Mouse (Mus musculus): ENCODE data around the gene Tmc8.
A peak's percentile ranks its signal among the peaks of the same experiment; 100 is the strongest.
"Not testable (repeated sequence)": the region's sequence is repeated elsewhere in the genome, so short reads cannot be mapped to it uniquely, and the experiment has no call there.

The Tmc8 gene

GRCm38 (mm10) chr11:117780582-117781111 lies 1.2 kb upstream of the Tmc8 start:
- Histone ChIP-seq H3K27me3 (ENCODE audit: control insufficient read depth, insufficient read depth, low read length, poor library complexity, severe bottlenecking) (no peaks in the 10 kb centered on the region), H3K36me3 (ENCODE audit: control insufficient read depth, insufficient read depth, low read length, poor library complexity, severe bottlenecking) (peaks cover 11% of the 10 kb centered on the region; the same call in 1 of the 2 replicates)
- DNase-seq (ENCODE audit: low read depth, low spot score), result peak; percentile 97

GRCm38 (mm10) chr11:117781199-117781821 lies 566 bp upstream of the Tmc8 start:
- Histone ChIP-seq H3K36me3 (ENCODE audit: control insufficient read depth, insufficient read depth, low read length, poor library complexity, severe bottlenecking) (peaks cover 11% of the 10 kb centered on the region; the same call in 1 of the 2 replicates), H3K27me3 (ENCODE audit: control insufficient read depth, insufficient read depth, low read length, poor library complexity, severe bottlenecking) (no peaks in the 10 kb centered on the region)
- DNase-seq (ENCODE audit: low read depth, low spot score), result peak; percentile 70

GRCm38 (mm10) chr11:117782705-117783034 lies 794 bp downstream of the Tmc8 start:
- peaks cover 18% of the 10 kb centered on the region for H3K36me3 ChIP-seq (ENCODE audit: control insufficient read depth, insufficient read depth, low read length, poor library complexity, severe bottlenecking)
- DNase-seq (ENCODE audit: low read depth, low spot score), result no peak

GRCm38 (mm10) chr11:117783089-117783488 lies 1.2 kb downstream of the Tmc8 start:
- Histone ChIP-seq H3K36me3 (ENCODE audit: control insufficient read depth, insufficient read depth, low read length, poor library complexity, severe bottlenecking) (peaks cover 15% of the 10 kb centered on the region), H3K27me3 (ENCODE audit: control insufficient read depth, insufficient read depth, low read length, poor library complexity, severe bottlenecking) (no peaks in the 10 kb centered on the region)
- peak; percentile 85 for DNase-seq (ENCODE audit: low read depth, low spot score)

More at GRCm38 (mm10) chr11:117782705-117783034, 794 bp downstream of the Tmc8 start:
- H3K27me3 ChIP-seq (ENCODE audit: control insufficient read depth, insufficient read depth, low read length, poor library complexity, severe bottlenecking), result no peaks in the 10 kb centered on the region

- peak; percentile 41 for DNase-seq (ENCODE audit: low read depth, low spot score)
- H3K36me3 ChIP-seq (ENCODE audit: control insufficient read depth, insufficient read depth, low read length, poor library complexity, severe bottlenecking), result peaks cover 16% of the 10 kb centered on the region
- no peaks in the 10 kb centered on the region for H3K27me3 ChIP-seq (ENCODE audit: control insufficient read depth, insufficient read depth, low read length, poor library complexity, severe bottlenecking)
These were observed 1.9 kb downstream of the Tmc8 start for GRCm38 (mm10) chr11:117783683-117784309.

- DNase-seq (ENCODE audit: low read depth, low spot score), result peak; percentile 88
- Histone ChIP-seq H3K36me3 (ENCODE audit: control insufficient read depth, insufficient read depth, low read length, poor library complexity, severe bottlenecking) (peaks cover 18% of the 10 kb centered on the region), H3K27me3 (ENCODE audit: control insufficient read depth, insufficient read depth, low read length, poor library complexity, severe bottlenecking) (no peaks in the 10 kb centered on the region)
These were observed 4.4 kb downstream of the Tmc8 start for GRCm38 (mm10) chr11:117786294-117786693.

- H3K27me3 ChIP-seq (ENCODE audit: control insufficient read depth, insufficient read depth, low read length, poor library complexity, severe bottlenecking); DNase-seq (ENCODE audit: low read depth, low spot score): not testable (repeated sequence)
- H3K36me3 ChIP-seq (ENCODE audit: control insufficient read depth, insufficient read depth, low read length, poor library complexity, severe bottlenecking), result peaks cover 20% of the 10 kb centered on the region
These were observed 6.6 kb downstream of the Tmc8 start for GRCm38 (mm10) chr11:117788481-117788880.

GRCm38 (mm10) chr11:117790286-117790685 lies 8.4 kb downstream of the Tmc8 start:
- Histone ChIP-seq H3K27me3 (ENCODE audit: control insufficient read depth, insufficient read depth, low read length, poor library complexity, severe bottlenecking) (no peaks in the 10 kb centered on the region), H3K36me3 (ENCODE audit: control insufficient read depth, insufficient read depth, low read length, poor library complexity, severe bottlenecking) (peaks cover 16% of the 10 kb centered on the region)
- peak; percentile 83 for DNase-seq (ENCODE audit: low read depth, low spot score)

GRCm38 (mm10) chr11:117790703-117791440 lies 9.0 kb downstream of the Tmc8 start:
- DNase-seq (ENCODE audit: low read depth, low spot score), result peak; percentile 73
- Histone ChIP-seq H3K27me3 (ENCODE audit: control insufficient read depth, insufficient read depth, low read length, poor library complexity, severe bottlenecking) (no peaks in the 10 kb centered on the region), H3K36me3 (ENCODE audit: control insufficient read depth, insufficient read depth, low read length, poor library complexity, severe bottlenecking) (peaks cover 14% of the 10 kb centered on the region)

GRCm38 (mm10) chr11:117791441-117791761 lies 9.5 kb downstream of the Tmc8 start:
- Histone ChIP-seq H3K27me3 (ENCODE audit: control insufficient read depth, insufficient read depth, low read length, poor library complexity, severe bottlenecking) (no peaks in the 10 kb centered on the region), H3K36me3 (ENCODE audit: control insufficient read depth, insufficient read depth, low read length, poor library complexity, severe bottlenecking) (peaks cover 14% of the 10 kb centered on the region)
- DNase-seq (ENCODE audit: low read depth, low spot score), result no peak

GRCm38 (mm10) chr11:117792281-117792888 lies 10.5 kb downstream of the Tmc8 start:
- DNase-seq (ENCODE audit: low read depth, low spot score), result peak; percentile 87
- H3K36me3 ChIP-seq (ENCODE audit: control insufficient read depth, insufficient read depth, low read length, poor library complexity, severe bottlenecking), result peaks cover 5% of the 10 kb centered on the region
- no peaks in the 10 kb centered on the region for H3K27me3 ChIP-seq (ENCODE audit: control insufficient read depth, insufficient read depth, low read length, poor library complexity, severe bottlenecking)

GRCm38 (mm10) chr11:117794035-117794551 lies 12.2 kb downstream of the Tmc8 start:
- no peaks in the 10 kb centered on the region for H3K27me3 ChIP-seq (ENCODE audit: control insufficient read depth, insufficient read depth, low read length, poor library complexity, severe bottlenecking)
- peaks cover 2% of the 10 kb centered on the region; the same call in 1 of the 2 replicates for H3K36me3 ChIP-seq (ENCODE audit: control insufficient read depth, insufficient read depth, low read length, poor library complexity, severe bottlenecking)
- no peak for DNase-seq (ENCODE audit: low read depth, low spot score)

GRCm38 (mm10) chr11:117796954-117797353 lies 15.1 kb downstream of the Tmc8 start:
- H3K27me3 ChIP-seq (ENCODE audit: control insufficient read depth, insufficient read depth, low read length, poor library complexity, severe bottlenecking), result no peaks in the 10 kb centered on the region
- DNase-seq (ENCODE audit: low read depth, low spot score), result no peak
- no peaks in the 10 kb centered on the region for H3K36me3 ChIP-seq (ENCODE audit: control insufficient read depth, insufficient read depth, low read length, poor library complexity, severe bottlenecking)

- Histone ChIP-seq H3K36me3 (ENCODE audit: control insufficient read depth, insufficient read depth, low read length, poor library complexity, severe bottlenecking) (no peaks in the 10 kb centered on the region), H3K27me3 (ENCODE audit: control insufficient read depth, insufficient read depth, low read length, poor library complexity, severe bottlenecking) (no peaks in the 10 kb centered on the region)
- DNase-seq (ENCODE audit: low read depth, low spot score), result no peak
These were observed 15.8 kb downstream of the Tmc8 start, which contains the start of gene 6030468B19Rik for GRCm38 (mm10) chr11:117797511-117798159. TSS of gene 6030468B19Rik (plus strand) at chr11:117797660.

Measured in splenic B cell, adult 2 months (primary cell).